ENCODE assay signal across 13 mouse cellular contexts in genomic region chr6:8105870-8106706, GRCm38 (mm10).
DNase-seq lines count a peak whose midpoint lies in the region; ATAC-seq and TF ChIP-seq lines count a peak whose summit lies in the region.
"Had no signal": no experiment of that assay in that cellular context is flagged by ENCODE, and none has a peak within 500 bp of the region (broad histone marks: within the 10 kb centered on the region; RNA-seq: fewer than 3 reads in every experiment).

No protein-coding gene starts in this region.

- H3K4me2 ChIP-seq in hindbrain, embryonic 16.5 days (ENCODE audit: low read length): no peak overlapping the region
- no peak overlapping the region for H3K4me2 ChIP-seq in hindbrain, embryonic 12.5 days (replicated peaks)
- H3K4me2 ChIP-seq: embryonic facial prominence, embryonic 15.5 days; liver, embryonic 15.5 days; neural tube, embryonic 12.5 days had no signal

- H3K79me2 ChIP-seq in MEL (ENCODE audit: control insufficient read depth, insufficient read depth, low read length, poor library complexity): no peaks in the 10 kb centered on the region

- ATAC-seq in hindbrain, embryonic 16.5 days: peak; percentile 72; the same call in 1 of the 2 replicates
- no peak for ATAC-seq in hindbrain, embryonic 12.5 days (ENCODE audit: low FRiP score)

- TF ChIP-seq RAD21 in MEL (IDR thresholded peaks at IDR 0.05; ENCODE audit: low read depth, low read length): no peak

- TF ChIP-seq CTCF in MEL (IDR thresholded peaks at IDR 0.05 in 2 of 3, conservative IDR thresholded peaks at IDR 0.05 in 1 of 3; ENCODE audit: control insufficient read depth in 1 of 3, insufficient read depth in 1 of 3, low read depth in 2 of 3, low read length in 3 of 3, poor library complexity in 1 of 3, severe bottlenecking in 1 of 3): no peak
- TF ChIP-seq CTCF in embryonic fibroblast, embryonic 13.5 days (IDR thresholded peaks at IDR 0.05; ENCODE audit: borderline replicate concordance, insufficient read depth, low read length): no peak

- no peak overlapping the region for H3K4me3 ChIP-seq in hindbrain, embryonic 16.5 days (ENCODE audit: low read length)
- no peak overlapping the region for H3K4me3 ChIP-seq in hindbrain, embryonic 12.5 days
- H3K4me3 ChIP-seq in MEL (ENCODE audit: control insufficient read depth in 1 of 2, insufficient read depth in 1 of 2, low read depth in 2 of 2, low read length in 2 of 2): no peak overlapping the region
- H3K4me3 ChIP-seq in embryonic fibroblast, embryonic 13.5 days (ENCODE audit: insufficient read depth, low read length): no peak overlapping the region
- H3K4me3 ChIP-seq: embryonic facial prominence, embryonic 15.5 days; liver, embryonic 15.5 days; neural tube, embryonic 12.5 days had no signal

- no peaks in the 10 kb centered on the region for H3K4me1 ChIP-seq in hindbrain, embryonic 16.5 days (ENCODE audit: control insufficient read depth, insufficient read depth, low read depth, low read length)
- no peaks in the 10 kb centered on the region for H3K4me1 ChIP-seq in hindbrain, embryonic 12.5 days
- peaks cover 0 to 4% of the 10 kb centered on the region in 2 experiments; a peak in 2 of 4 replicates for H3K4me1 ChIP-seq in MEL (ENCODE audit: control insufficient read depth in 1 of 2, insufficient read depth in 2 of 2, low read length in 2 of 2)
- H3K4me1 ChIP-seq in embryonic fibroblast, embryonic 13.5 days (ENCODE audit: control insufficient read depth, insufficient read depth, low read length): no peaks in the 10 kb centered on the region
- H3K4me1 ChIP-seq: embryonic facial prominence, embryonic 15.5 days; liver, embryonic 15.5 days; neural tube, embryonic 12.5 days had no signal

- no peak overlapping the region for H3K9ac ChIP-seq in hindbrain, embryonic 16.5 days (ENCODE audit: low read depth, low read length)
- H3K9ac ChIP-seq in hindbrain, embryonic 12.5 days: no peak overlapping the region
- no peak overlapping the region for H3K9ac ChIP-seq in MEL (ENCODE audit: control insufficient read depth, low read depth, low read length, poor library complexity, severe bottlenecking)
- H3K9ac ChIP-seq: embryonic facial prominence, embryonic 15.5 days; liver, embryonic 15.5 days; neural tube, embryonic 12.5 days had no signal

- H3K36me3 ChIP-seq in hindbrain, embryonic 16.5 days (ENCODE audit: control insufficient read depth, insufficient read depth, low read length): no peaks in the 10 kb centered on the region
- no peaks in the 10 kb centered on the region for H3K36me3 ChIP-seq in hindbrain, embryonic 12.5 days
- peaks cover 0 to 7% of the 10 kb centered on the region in 2 experiments; a peak in 2 of 4 replicates for H3K36me3 ChIP-seq in MEL (ENCODE audit: control insufficient read depth in 1 of 2, insufficient read depth in 2 of 2, low read length in 2 of 2)
- H3K36me3 ChIP-seq: embryonic facial prominence, embryonic 15.5 days; liver, embryonic 15.5 days; neural tube, embryonic 12.5 days had no signal

- TF ChIP-seq POLR2A in MEL (IDR thresholded peaks at IDR 0.05; ENCODE audit: control insufficient read depth in 1 of 2, insufficient read depth in 1 of 2, low read depth in 1 of 2, low read length in 2 of 2, poor library complexity in 1 of 2): no peak
- no peak for TF ChIP-seq POLR2A in embryonic fibroblast, embryonic 13.5 days (IDR thresholded peaks at IDR 0.05; ENCODE audit: low read depth, low read length)

- H3K9me3 ChIP-seq in hindbrain, embryonic 16.5 days (ENCODE audit: control insufficient read depth, low read length): no peaks in the 10 kb centered on the region
- no peaks in the 10 kb centered on the region for H3K9me3 ChIP-seq in hindbrain, embryonic 12.5 days (replicated peaks)
- no peaks in the 10 kb centered on the region for H3K9me3 ChIP-seq in MEL (replicated peaks; ENCODE audit: insufficient read depth, low read length)
- H3K9me3 ChIP-seq: embryonic facial prominence, embryonic 15.5 days; liver, embryonic 15.5 days; neural tube, embryonic 12.5 days had no signal

- DNase-seq in MEL (ENCODE audit: low read depth, low spot score): peak; percentile 41
- DNase-seq in heart, postnatal 10 days: peak; percentile 52 to 57
- DNase-seq in frontal cortex, postnatal 14 days (ENCODE audit: low spot score in 2 of 2): no peak
- no peak for DNase-seq in urinary bladder, adult 2 months (ENCODE audit: low spot score)
- no peak for DNase-seq in testis, postnatal 14 days (ENCODE audit: low spot score)
- DNase-seq: cerebellum, adult 9-11 months; kidney, adult 2 months had no signal

- H3K27me3 ChIP-seq in hindbrain, embryonic 16.5 days (replicated peaks; ENCODE audit: control insufficient read depth, insufficient read depth, low read length): no peaks in the 10 kb centered on the region
- H3K27me3 ChIP-seq in hindbrain, embryonic 12.5 days: no peaks in the 10 kb centered on the region
- H3K27me3 ChIP-seq in MEL (ENCODE audit: control insufficient read depth in 1 of 2, insufficient read depth in 2 of 2, low read length in 2 of 2): no peaks in the 10 kb centered on the region
- H3K27me3 ChIP-seq: embryonic facial prominence, embryonic 15.5 days; liver, embryonic 15.5 days; neural tube, embryonic 12.5 days had no signal

- intact Hi-C loops in heart, postnatal 10 days (cut with DNase I): no loop called here

- WGBS in hindbrain, embryonic 16.5 days: 69% methylated on average over 10 of the region's 10 CpGs
- 84% methylated on average over 10 of the region's 10 CpGs for WGBS in hindbrain, embryonic 12.5 days

- TF ChIP-seq EP300 in MEL (IDR thresholded peaks at IDR 0.05; ENCODE audit: low read depth in 1 of 2, low read length in 2 of 2): peak in 1 of 2 experiments; percentile 28; a peak in 1 of 4 replicates

- H3K27ac ChIP-seq in hindbrain, embryonic 16.5 days (ENCODE audit: low read depth, low read length): no peak overlapping the region
- no peak overlapping the region for H3K27ac ChIP-seq in hindbrain, embryonic 12.5 days
- H3K27ac ChIP-seq in MEL (ENCODE audit: control insufficient read depth, low read depth, low read length): no peak overlapping the region
- peak overlapping the region; percentile 64 for H3K27ac ChIP-seq in embryonic fibroblast, embryonic 13.5 days (ENCODE audit: insufficient read depth, low read length)
- H3K27ac ChIP-seq: embryonic facial prominence, embryonic 15.5 days; liver, embryonic 15.5 days; neural tube, embryonic 12.5 days had no signal

TF ChIP-seq in MEL, 35 proteins besides CTCF, POLR2A, EP300 and RAD21:
- peak; percentile 65; the same call in 1 of the 2 replicates for TF ChIP-seq MEF2A (IDR thresholded peaks at IDR 0.05; ENCODE audit: extremely low read depth, insufficient replicate concordance, low read depth, low read length, poor library complexity, severe bottlenecking)
- peak; percentile 17; the same call in 1 of the 2 replicates for TF ChIP-seq GATA1 (IDR thresholded peaks at IDR 0.05; ENCODE audit: low read depth, low read length)
- TF ChIP-seq KAT2A (conservative IDR thresholded peaks at IDR 0.05; ENCODE audit: low read depth, low read length): no peak
- TF ChIP-seq ETS1 (IDR thresholded peaks at IDR 0.05; ENCODE audit: low read depth, low read length): peak; percentile 57; the same call in 1 of the 2 replicates

Comparison
In these comparisons a context has a peak if more than half of its experiments do, and no peak if none do; other contexts are left out.
1. DNase-seq: peak in MEL (single experiment) and heart, postnatal 10 days (2 of 2); none in frontal cortex, postnatal 14 days (0 of 2), urinary bladder, adult 2 months (single experiment) and testis, postnatal 14 days (single experiment).